Mouse (Mus musculus) T-helper 1 cell (primary cell): ENCODE data around the gene 4930558K02Rik.

Experiments
- in situ Hi-C: fragments of 300-600 bp; cut with MboI, MseI; formaldehyde crosslinking; loops from one replicate; pipeline ENCODE4 v1.15.1; 2025; ENCODE audit warnings: high pct_unique_total_duplicates

Gene 4930558K02Rik

GRCm38 (mm10) chr1:161998781-161999180 lies 19.3 kb upstream of the 4930558K02Rik start:
- in situ Hi-C loops: no loop called here

GRCm38 (mm10) chr1:161992389-161992788 lies 13.0 kb upstream of the 4930558K02Rik start:
- in situ Hi-C loops: no loop called here

- in situ Hi-C loops: no loop called here
These were observed 12.4 kb upstream of the 4930558K02Rik start for GRCm38 (mm10) chr1:161991846-161992245.

- in situ Hi-C loops: no loop called here
These were observed 11.5 kb upstream of the 4930558K02Rik start for GRCm38 (mm10) chr1:161990684-161991578.

- in situ Hi-C loops: no loop called here
These were observed 4.6 kb upstream of the 4930558K02Rik start for GRCm38 (mm10) chr1:161983979-161984566.

- in situ Hi-C loops: no loop called here
These were observed 4.0 kb upstream of the 4930558K02Rik start for GRCm38 (mm10) chr1:161983451-161983850.

GRCm38 (mm10) chr1:161980626-161981298 lies 1.3 kb upstream of the 4930558K02Rik start:
- in situ Hi-C loops: no loop called here

- in situ Hi-C loops: no loop called here
These were observed 610 bp upstream of the 4930558K02Rik start for GRCm38 (mm10) chr1:161980046-161980445.

- in situ Hi-C loops: loop anchor here (10.0 kb wide), 1 partner anchor 583 kb away; the partner anchor contains the start of gene Tnfsf4
These were observed 1.2 kb downstream of the 4930558K02Rik start for GRCm38 (mm10) chr1:161978173-161978700.

- in situ Hi-C loops: loop anchor here (10.0 kb wide), 1 partner anchor 583 kb away; the partner anchor contains the start of gene Tnfsf4
These were observed 2.1 kb downstream of the 4930558K02Rik start for GRCm38 (mm10) chr1:161977331-161977730.

GRCm38 (mm10) chr1:161976255-161977182 lies 2.9 kb downstream of the 4930558K02Rik start:
- in situ Hi-C loops: loop anchor here (10.0 kb wide), 1 partner anchor 582 kb away; the partner anchor contains the start of gene Tnfsf4

GRCm38 (mm10) chr1:161972233-161972632 lies 7.2 kb downstream of the 4930558K02Rik start:
- in situ Hi-C loops: loop anchor here (5.0 to 10.0 kb wide), 2 partner anchors 225 to 577 kb away; partner anchors contain the start of gene Tnfsf4

GRCm38 (mm10) chr1:161970874-161971273 lies 8.6 kb downstream of the 4930558K02Rik start:
- in situ Hi-C loops: loop anchor here (5.0 to 10.0 kb wide), 2 partner anchors 224 to 576 kb away; partner anchors contain the start of gene Tnfsf4

- in situ Hi-C loops: no loop called here
These were observed 10.6 kb downstream of the 4930558K02Rik start, which contains the start of gene Pigc for GRCm38 (mm10) chr1:161968589-161969407. TSS of gene Pigc (plus strand) at chr1:161969186.

GRCm38 (mm10) chr1:161967936-161968335 lies 11.5 kb downstream of the 4930558K02Rik start:
- in situ Hi-C loops: no loop called here

GRCm38 (mm10) chr1:161962465-161963377 lies 16.7 kb downstream of the 4930558K02Rik start:
- in situ Hi-C loops: no loop called here

GRCm38 (mm10) chr1:161957964-161958950 lies 21.2 kb downstream of the 4930558K02Rik start:
- in situ Hi-C loops: loop anchor here (10.0 kb wide), 1 partner anchor 63 kb away; no protein-coding TSS in a partner anchor
